Mouse (Mus musculus) kidney, embryonic 15.5 days (tissue): ENCODE results near the gene Sephs2. TPM values are rescaled to one million over a fixed set of nuclear protein-coding genes. Genes with fewer than 3 reads are reported as not detected.

ENCODE experiments used
- ATAC-seq: fragments of 200-750 bp; cut with Nextera tagmentation; replicated peaks from 2 replicates; pipeline ENCODE4 v1.8.0; 2017; ENCODE audit warnings: moderate TSS enrichment; ENCODE audit not compliant: low FRiP score
- H3K27ac ChIP-seq: fragments of 300-500 bp; sonication (generic); 2 replicates; pipeline ENCODE4 v1.5.1; 2015; ENCODE audit warnings: mild to moderate bottlenecking, inconsistent platforms
- H3K27me3 ChIP-seq: fragments of 300-500 bp; sonication (generic); 2 replicates; pipeline ENCODE4 v1.6.1; 2015; ENCODE audit warnings: inconsistent platforms
- H3K36me3 ChIP-seq: fragments of 300-500 bp; sonication (generic); 2 replicates; pipeline ENCODE4 v1.6.1; 2015; ENCODE audit warnings: inconsistent platforms
- H3K4me1 ChIP-seq: fragments of 300-500 bp; sonication (generic); 2 replicates; pipeline ENCODE4 v1.6.1; 2015; ENCODE audit warnings: inconsistent platforms
- H3K4me2 ChIP-seq: fragments of 300-500 bp; sonication (generic); 2 replicates; pipeline ENCODE4 v1.6.1; 2015; ENCODE audit warnings: moderate library complexity, mild to moderate bottlenecking, inconsistent platforms
- H3K4me3 ChIP-seq: fragments of 300-500 bp; sonication (generic); replicated peaks from 2 replicates; pipeline ENCODE4 v1.5.1; 2015; ENCODE audit warnings: mild to moderate bottlenecking, inconsistent platforms
- H3K9ac ChIP-seq: fragments of 300-500 bp; sonication (generic); 2 replicates; pipeline ENCODE4 v1.6.1; 2015; ENCODE audit warnings: mild to moderate bottlenecking, inconsistent platforms
- H3K9me3 ChIP-seq: fragments of 300-500 bp; sonication (generic); replicated peaks from 2 replicates; pipeline ENCODE4 v1.6.1; 2016; ENCODE audit warnings: inconsistent platforms
- WGBS: fragments of 180-500 bp; shearing (Covaris S2); methylation state at CpG from one replicate; pipeline ENCODE4 v1.1.7; 2015; ENCODE audit warnings: mixed read lengths; 5-methylcytosine and 5-hydroxymethylcytosine counted together
- polyA plus RNA-seq: library from polyadenylated mRNA; unstranded; fragments of >200 nt; fragmentation: Nextera tagmentation; extraction: Ambion mirVana; gene quantifications from 2 replicates; pipeline ENCODE4 v1.2.1, GENCODE M21; 2015

The Sephs2 gene
- polyA plus RNA-seq, 1 experiment from 2014 or later: 112 TPM

DNA sequence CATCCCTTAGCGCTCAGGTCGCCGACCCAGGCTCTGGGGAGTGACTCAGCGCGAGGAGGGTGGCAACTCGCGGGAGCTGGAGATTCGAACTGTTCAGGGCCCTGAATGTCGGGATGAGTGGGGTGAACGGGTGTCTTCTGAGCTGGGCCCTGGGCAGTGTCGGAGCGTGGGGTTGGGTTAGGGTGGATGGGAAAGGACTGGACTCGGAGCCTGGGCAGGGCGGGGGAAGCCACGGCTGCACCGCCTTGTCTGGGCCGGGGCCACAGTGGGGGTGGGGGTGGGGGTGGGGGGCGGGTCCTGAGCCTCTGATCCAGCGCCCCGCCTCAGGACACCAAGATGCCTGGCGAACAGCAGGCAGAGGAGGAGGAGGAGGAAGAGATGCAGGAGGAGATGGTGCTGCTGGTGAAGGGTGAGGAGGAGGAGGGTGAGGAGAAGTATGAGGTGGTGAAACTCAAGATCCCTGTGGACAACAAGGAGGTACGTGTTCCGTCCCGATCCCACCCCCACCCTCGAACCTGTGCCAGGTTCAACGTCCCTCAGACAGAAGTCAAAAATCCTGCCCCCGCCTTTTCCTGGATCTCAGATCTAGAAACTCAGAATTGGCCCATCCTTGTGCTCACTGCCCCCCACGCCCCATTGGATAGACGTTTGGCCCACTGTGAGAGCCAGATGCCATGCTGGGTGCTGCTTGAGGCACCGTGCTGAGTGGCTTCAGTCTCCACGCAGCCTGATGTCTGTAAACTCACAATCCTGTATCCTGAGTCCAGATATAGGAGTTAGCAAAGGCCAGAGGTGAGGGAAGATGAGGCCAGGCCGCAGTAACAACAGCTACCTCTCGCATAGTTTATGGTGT, 29.0 kb downstream of the Sephs2 start:
- ATAC-seq: peak; percentile 84
- peak overlapping the region; percentile 97 for H3K27ac ChIP-seq
- no peaks in the 10 kb centered on the region for H3K27me3 ChIP-seq
- H3K36me3 ChIP-seq: peaks cover 39% of the 10 kb centered on the region
- H3K9me3 ChIP-seq: no peaks in the 10 kb centered on the region
- 7% methylated on average over 32 of the region's 33 CpGs for WGBS
- H3K9ac ChIP-seq: peak overlapping the region; percentile 98
- H3K4me1 ChIP-seq: peaks cover 37% of the 10 kb centered on the region
- H3K4me3 ChIP-seq: peak overlapping the region; percentile 74
- H3K4me2 ChIP-seq: peak overlapping the region; percentile 80

DNA sequence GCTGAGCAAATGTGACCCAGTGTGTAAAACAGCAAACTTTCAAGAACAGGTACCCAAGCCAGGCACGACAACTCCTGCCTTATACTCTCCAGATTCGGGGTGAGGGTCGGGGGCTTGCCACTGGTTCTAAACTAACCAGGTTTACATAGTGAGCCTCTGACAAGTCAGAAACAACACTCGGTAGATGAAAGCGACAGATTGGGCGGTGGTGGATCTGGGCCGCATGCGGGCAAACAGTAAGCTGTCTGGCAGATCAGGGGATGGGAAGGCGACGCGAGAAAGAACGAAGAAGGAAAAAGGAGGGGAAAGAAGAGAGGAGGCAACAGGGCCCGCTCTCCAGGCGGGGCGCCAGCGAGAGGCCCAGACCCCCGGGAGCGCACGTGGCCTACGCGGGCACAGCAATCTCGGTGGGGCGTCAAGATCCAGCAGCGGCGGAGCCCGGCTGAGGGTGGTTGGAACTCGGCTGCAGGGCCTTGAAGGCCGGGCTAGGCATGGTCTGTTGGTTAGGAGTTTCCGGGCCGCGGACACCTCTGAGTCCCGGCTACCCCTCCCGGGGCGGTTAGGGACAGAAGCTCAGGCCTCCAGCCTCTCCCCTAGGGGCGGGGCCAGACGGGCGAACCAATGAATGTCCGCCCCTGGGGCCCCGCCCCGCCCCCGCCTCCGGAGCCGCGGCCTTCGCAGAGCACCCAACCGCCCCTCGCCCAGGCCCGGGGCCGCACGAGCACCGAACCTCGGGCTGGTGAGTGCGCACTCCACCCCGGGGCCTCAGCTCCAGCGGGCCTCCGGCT, 29.8 kb downstream of the Sephs2 start, which contains the start of gene Zfp771:
Gene Zfp771, plus strand, starts transcription at position 405 of the 788 bp plus-strand sequence.
- Histone ChIP-seq H3K9ac (peak within 1 kb of the TSS; percentile 98), H3K4me2 (peak within 1 kb of the TSS; percentile 80), H3K4me3 (peak within 1 kb of the TSS; percentile 74), H3K27ac (peak within 1 kb of the TSS; percentile 97), H3K4me1 (peaks cover 35% of the 10 kb centered on the region), H3K9me3 (no peaks in the 10 kb centered on the region), H3K27me3 (no peaks in the 10 kb centered on the region), H3K36me3 (peaks cover 36% of the 10 kb centered on the region)
- WGBS: under 1% methylated on average over 46 of the region's 56 CpGs
- ATAC-seq: peak; percentile 97

DNA sequence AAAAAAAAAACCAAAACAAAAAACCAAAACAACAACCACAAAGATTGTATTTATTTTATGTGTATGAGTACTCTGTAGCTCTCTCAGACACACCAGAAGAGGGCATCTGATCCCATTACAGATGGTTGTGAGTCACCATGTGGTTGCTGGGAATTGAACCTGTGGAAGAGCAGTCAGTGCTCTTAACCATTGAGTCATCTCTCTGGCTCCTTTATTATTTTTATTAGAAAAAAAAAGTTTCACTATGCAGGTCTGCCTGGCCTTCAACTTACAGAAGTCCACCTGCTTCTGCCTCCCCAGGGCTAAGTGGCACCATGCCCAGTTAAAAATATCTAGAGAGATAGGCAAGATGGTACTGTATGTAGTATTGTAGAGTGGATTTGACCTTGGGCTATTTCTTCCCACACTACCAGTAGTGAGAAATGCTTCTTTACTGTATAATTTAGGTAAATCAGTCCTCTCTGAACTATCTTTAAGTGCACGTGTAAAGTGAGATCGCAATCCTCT, 30.4 kb downstream of the Sephs2 start:
- no peaks in the 10 kb centered on the region for H3K27me3 ChIP-seq
- H3K9ac ChIP-seq: peak overlapping the region; percentile 98; the same call in 1 of the 2 replicates
- H3K36me3 ChIP-seq: peaks cover 38% of the 10 kb centered on the region
- no peak for ATAC-seq
- peak overlapping the region; percentile 74 for H3K4me3 ChIP-seq
- H3K9me3 ChIP-seq: no peaks in the 10 kb centered on the region
- 31% methylated on average over 2 of the region's 2 CpGs for WGBS
- H3K27ac ChIP-seq: peak overlapping the region; percentile 97
- peaks cover 35% of the 10 kb centered on the region for H3K4me1 ChIP-seq
- H3K4me2 ChIP-seq: peak overlapping the region; percentile 80

DNA sequence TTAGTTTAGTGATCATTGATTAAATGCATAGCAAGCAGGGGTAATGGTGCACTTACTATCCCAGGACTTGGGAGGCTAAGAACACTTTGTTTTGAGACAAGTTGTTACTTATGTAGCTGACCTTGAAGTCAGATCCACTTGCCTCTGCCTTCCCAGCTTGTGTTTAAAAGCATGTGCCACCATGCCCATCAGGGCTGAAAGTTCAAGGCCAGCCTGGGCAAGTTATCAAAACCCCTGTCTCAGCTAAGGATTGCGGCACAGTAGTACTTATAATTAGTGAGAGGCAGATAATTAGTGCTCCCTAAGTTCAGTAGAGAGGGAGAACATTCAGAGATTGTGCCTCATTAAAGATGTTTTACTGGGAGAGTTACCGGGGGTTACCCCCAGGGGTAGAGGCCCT, 39.1 kb downstream of the Sephs2 start:
- Histone ChIP-seq H3K4me2 (no peak overlapping the region), H3K4me1 (peaks cover 35% of the 10 kb centered on the region), H3K9me3 (no peaks in the 10 kb centered on the region), H3K27ac (no peak overlapping the region), H3K9ac (0 out of 2 replicates have a peak overlapping the region, but pooled peaks have one; percentile 98), H3K27me3 (no peaks in the 10 kb centered on the region), H3K4me3 (peak overlapping the region; percentile 99; the same call in 1 of the 2 replicates), H3K36me3 (peaks cover 64% of the 10 kb centered on the region)
- WGBS: 93% methylated on average over 2 of the region's 2 CpGs
- ATAC-seq: no peak

DNA sequence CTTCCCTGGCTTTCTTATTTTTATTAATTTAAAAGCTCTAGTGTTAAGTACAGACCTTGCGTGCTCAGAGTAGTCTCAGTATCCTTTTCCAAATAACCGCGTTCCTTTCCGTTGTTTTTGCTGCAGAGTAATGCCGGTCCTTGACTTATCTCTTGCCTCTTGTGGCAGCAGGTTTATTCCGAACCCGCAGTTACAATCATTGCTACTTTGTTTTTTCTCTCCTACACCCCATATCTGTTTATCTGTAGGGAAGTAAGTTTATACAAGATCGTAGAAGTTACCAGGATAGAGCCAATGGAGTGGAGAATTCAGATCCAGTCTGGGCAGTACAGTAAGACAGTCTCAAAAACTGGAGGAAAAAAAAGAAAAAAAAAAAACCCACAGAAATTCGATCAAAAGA, 40.1 kb downstream of the Sephs2 start:
- Histone ChIP-seq H3K4me3 (peak overlapping the region; percentile 99), H3K4me2 (peak overlapping the region; percentile 71), H3K9ac (peak overlapping the region; percentile 98), H3K9me3 (no peaks in the 10 kb centered on the region), H3K27me3 (no peaks in the 10 kb centered on the region), H3K36me3 (peaks cover 59% of the 10 kb centered on the region), H3K27ac (peak overlapping the region; percentile 99), H3K4me1 (peaks cover 36% of the 10 kb centered on the region)
- ATAC-seq: no peak
- 3% methylated on average over 9 of the region's 9 CpGs for WGBS

DNA sequence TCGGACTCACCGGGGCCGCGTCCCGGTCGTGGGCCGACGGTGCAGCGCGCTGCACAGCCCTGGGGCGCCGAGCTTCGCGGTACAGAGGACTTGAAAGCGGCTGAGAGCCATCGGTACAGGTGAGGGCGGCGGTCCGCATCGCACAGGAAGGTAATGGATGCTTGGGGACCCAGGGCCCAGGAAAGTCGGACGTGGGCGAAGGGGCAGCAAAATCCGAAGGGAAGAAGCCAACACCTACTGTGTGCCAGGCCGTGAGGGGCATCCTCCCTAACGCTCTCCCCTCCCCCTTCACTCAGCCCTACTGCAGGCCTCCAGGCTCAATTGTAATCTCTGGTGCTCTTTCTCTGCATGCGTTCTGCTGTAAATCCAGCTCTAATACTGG, 40.5 kb downstream of the Sephs2 start:
- Histone ChIP-seq H3K36me3 (peaks cover 55% of the 10 kb centered on the region), H3K27me3 (no peaks in the 10 kb centered on the region), H3K9ac (peak overlapping the region; percentile 98), H3K4me3 (peak overlapping the region; percentile 99), H3K4me1 (peaks cover 36% of the 10 kb centered on the region), H3K4me2 (peak overlapping the region; percentile 71), H3K9me3 (no peaks in the 10 kb centered on the region), H3K27ac (peak overlapping the region; percentile 99)
- peak; percentile 66 for ATAC-seq
- WGBS: under 1% methylated on average over 26 of the region's 27 CpGs

DNA sequence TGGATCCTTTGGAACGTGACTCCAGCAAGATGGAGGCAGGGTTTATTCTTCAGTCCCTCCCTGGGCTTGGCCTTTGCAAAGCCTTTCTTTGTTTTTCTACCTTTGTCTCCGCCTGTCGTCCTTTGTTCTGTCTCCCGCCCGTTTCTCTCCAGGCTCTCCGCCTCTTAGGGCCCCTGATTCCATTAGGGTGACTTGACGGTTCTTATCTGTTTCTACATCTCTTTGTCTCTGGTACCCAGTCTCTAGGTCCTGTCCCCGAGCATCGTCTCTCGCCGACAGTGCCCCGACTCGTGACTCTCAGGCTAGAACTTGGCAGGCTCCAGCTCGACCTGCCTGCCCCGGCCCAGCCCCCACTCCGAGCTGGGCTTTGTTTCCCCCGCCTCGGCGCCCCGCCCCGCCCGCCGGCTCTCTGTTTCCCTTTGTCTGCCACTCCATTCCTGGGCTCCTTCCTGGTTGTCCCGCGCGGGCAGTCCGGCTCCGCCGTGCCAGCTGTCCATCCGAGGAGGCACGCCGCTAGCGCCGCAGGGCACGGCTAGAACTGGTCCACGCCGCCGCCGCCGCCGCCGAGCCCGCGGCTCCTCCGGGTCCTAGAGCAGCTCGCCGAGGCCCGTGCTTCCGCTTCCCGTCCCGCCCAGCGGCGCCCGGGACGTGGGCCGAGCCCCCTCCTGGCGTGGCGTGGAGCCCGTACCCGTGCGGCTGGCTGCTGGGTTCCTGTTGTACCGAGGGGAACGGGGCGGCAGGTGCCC, 41.1 kb downstream of the Sephs2 start, which contains the start of the genes Zfp553 and Sept1:
Gene Zfp553, plus strand, starts transcription at position 440 of the 746 bp plus-strand sequence.
Gene Sept1, minus strand, starts transcription at position 509 of the 746 bp plus-strand sequence.
- H3K4me2 ChIP-seq: peak within 1 kb of the TSS; percentile 71
- peak within 1 kb of the TSS; percentile 98 for H3K9ac ChIP-seq
- no peaks in the 10 kb centered on the region for H3K9me3 ChIP-seq
- H3K4me1 ChIP-seq: peaks cover 36% of the 10 kb centered on the region
- H3K27me3 ChIP-seq: no peaks in the 10 kb centered on the region
- H3K4me3 ChIP-seq: peak within 1 kb of the TSS; percentile 99
- peaks cover 49% of the 10 kb centered on the region for H3K36me3 ChIP-seq
- ATAC-seq: peak; percentile 92
- under 1% methylated on average over 64 of the region's 64 CpGs for WGBS
- H3K27ac ChIP-seq: peak within 1 kb of the TSS; percentile 99

DNA sequence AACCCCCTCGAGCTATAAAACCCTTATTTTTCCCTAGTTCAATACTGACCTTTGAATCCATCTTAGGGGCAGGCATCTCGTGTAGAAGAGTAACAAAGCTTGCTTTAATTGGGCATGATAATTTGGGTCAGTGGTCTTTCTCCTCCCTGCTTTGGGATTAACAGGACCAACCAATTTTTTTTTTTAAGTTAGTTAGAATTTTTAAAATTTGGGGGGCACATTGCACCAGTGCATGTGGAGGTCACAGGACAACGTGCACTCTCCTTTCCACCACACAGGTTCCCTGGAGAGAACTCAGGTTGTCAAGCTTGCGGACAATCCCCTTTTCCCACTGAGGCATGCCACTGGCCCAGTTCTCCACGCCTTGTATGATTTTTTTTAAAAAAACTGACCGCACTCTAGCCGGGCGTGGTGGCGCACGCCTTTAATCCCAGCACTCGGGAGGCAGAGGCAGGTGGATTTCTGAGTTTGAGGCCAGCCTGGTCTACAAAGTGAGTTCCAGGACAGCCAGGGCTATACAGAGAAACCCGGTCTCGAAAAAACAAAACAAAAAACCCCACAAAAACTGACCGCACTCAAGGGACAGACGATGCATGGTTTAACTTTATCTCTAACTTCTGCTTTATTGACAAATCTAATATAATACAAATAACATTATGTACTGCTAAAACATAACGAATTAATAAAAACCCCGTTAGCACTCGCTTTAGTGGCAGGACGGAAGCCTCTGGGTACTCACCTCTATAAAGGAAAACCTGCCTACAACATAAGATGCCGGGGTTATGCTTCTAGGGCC, 41.8 kb downstream of the Sephs2 start:
- H3K27me3 ChIP-seq: no peaks in the 10 kb centered on the region
- peak overlapping the region; percentile 99 for H3K4me3 ChIP-seq
- peaks cover 41% of the 10 kb centered on the region for H3K36me3 ChIP-seq
- peaks cover 36% of the 10 kb centered on the region for H3K4me1 ChIP-seq
- no peak for ATAC-seq
- peak overlapping the region; percentile 71 for H3K4me2 ChIP-seq
- H3K9me3 ChIP-seq: no peaks in the 10 kb centered on the region
- H3K27ac ChIP-seq: peak overlapping the region; percentile 99
- peak overlapping the region; percentile 98 for H3K9ac ChIP-seq
- WGBS: 4% methylated on average over 20 of the region's 20 CpGs

DNA sequence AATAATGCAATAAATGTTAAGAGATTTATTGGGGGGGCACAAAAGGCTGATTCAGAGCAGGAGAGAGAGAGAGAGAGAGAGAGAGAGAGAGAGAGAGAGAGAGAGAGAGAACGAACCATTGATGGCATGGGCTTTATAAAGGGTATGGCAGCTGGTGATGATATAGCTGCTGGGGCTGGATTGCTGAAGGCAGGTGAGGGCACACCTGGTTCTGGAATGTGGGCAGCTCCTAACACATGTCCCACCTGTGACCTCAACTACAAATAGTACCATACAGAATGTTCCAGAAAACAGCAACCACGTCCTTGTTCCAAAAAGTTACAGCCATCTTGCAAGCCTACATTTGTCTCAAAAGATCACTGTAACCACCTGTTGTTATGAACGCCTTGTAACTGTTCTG, 42.5 kb downstream of the Sephs2 start:
- H3K9ac ChIP-seq: peak overlapping the region; percentile 98
- ATAC-seq: no peak
- H3K4me1 ChIP-seq: peaks cover 36% of the 10 kb centered on the region
- peak overlapping the region; percentile 99 for H3K27ac ChIP-seq
- peaks cover 35% of the 10 kb centered on the region for H3K36me3 ChIP-seq
- H3K27me3 ChIP-seq: no peaks in the 10 kb centered on the region
- H3K4me2 ChIP-seq: peak overlapping the region; percentile 71
- H3K4me3 ChIP-seq: peak overlapping the region; percentile 99
- 52% methylated on average over 2 of the region's 3 CpGs for WGBS
- H3K9me3 ChIP-seq: no peaks in the 10 kb centered on the region

DNA sequence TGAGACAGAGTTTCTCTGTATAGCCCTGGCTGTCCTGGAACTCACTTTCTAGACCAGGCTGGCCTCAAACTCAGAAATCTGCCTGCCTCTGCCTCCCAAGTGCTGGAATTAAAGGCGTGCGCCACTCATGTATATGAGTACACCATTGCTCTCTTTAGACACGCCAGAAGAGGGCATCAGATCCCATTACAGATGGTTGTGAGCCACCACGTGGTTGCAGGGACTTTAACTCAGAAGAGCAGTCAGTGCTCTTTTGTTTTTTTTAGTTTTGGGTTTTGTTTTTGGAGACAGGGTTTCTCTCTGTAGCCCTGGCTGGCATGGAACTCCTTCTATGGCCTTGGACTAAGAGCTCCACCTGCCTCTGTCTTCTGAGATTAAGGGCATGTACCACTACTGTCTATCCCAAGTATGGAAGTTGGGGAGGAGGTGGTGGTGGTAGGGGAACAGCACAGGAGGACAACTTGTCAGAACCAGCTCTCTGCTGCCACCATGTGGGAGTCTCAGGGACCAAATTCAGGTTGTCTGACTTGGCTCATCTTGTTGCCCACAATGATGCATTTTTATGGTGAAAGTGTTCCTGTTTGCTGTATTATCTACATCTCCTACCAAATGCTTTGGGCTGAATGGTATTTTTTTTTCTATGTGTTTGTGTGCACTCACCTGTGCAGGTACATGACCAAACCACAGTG, 45.1 kb downstream of the Sephs2 start:
- Histone ChIP-seq H3K9me3 (no peaks in the 10 kb centered on the region), H3K4me1 (peaks cover 24% of the 10 kb centered on the region), H3K27ac (no peak overlapping the region), H3K4me3 (no peak overlapping the region), H3K9ac (no peak overlapping the region), H3K4me2 (no peak overlapping the region), H3K27me3 (no peaks in the 10 kb centered on the region), H3K36me3 (peaks cover 16% of the 10 kb centered on the region)
- no peak for ATAC-seq
- 63% methylated on average over 4 of the region's 4 CpGs for WGBS
